Mouse (Mus musculus): ENCODE results near the gene Aloxe3. TPM values are rescaled to one million over a fixed set of nuclear protein-coding genes. Genes with fewer than 3 reads are reported as not detected.

The Aloxe3 gene
- polyA plus RNA-seq, 1 experiment = 0.01 TPM

DNA sequence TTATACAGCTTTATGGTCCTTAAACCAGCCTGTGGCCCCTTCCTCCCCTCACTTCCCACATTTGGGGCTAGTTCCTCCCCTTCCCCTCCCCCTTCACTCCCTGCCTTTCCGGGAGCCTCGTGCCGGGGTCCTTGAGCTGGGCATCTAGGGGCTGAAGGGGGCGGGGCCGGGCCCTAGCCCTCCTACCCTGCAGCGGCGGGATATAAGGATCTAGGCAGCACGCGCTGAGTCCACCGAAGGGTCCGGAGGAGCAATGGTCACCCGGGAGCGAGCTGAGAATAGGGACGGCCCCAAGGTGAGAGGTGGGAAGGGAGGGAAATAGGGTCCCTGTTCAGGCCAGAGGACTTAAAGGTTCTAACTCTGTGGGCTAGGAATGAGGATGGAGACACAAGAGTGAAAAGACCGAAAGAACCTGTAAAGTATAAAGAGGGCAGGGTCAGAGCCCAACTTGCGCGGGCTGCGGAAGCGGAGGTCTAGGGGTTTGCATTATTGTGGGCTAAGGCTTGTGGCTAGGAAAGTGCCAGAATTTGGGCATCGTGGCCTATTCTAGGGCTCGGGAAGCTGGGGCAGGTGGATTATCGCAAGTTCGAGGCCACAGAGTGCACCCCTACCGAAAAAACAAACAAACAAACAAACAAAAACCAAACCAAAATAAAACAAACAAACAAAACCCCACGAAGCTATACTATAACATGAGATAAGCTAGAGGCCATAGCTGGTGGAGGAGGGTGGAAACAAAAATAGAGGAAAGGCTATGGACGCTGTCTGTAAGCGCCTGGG lies 5.3 kb upstream of the Aloxe3 start, which contains the start of gene Hes7:
Gene Hes7, plus strand, starts transcription at position 184 of the 780 bp plus-strand sequence.
- Histone ChIP-seq H3K4me2 (ENCODE audit: low read depth) (peak within 1 kb of the TSS; percentile 99), H3K27me3 (ENCODE audit: control insufficient read depth, insufficient read depth, insufficient read length) (no peaks in the 10 kb centered on the region), H3ac (ENCODE audit: control insufficient read depth, insufficient read length) (peak within 1 kb of the TSS; percentile 82), H3K79me2 (ENCODE audit: control insufficient read depth, insufficient read depth) (no peaks in the 10 kb centered on the region), H3K36me3 (ENCODE audit: control insufficient read depth, insufficient read depth) (no peaks in the 10 kb centered on the region), H3K4me3 (peak within 1 kb of the TSS; percentile 68)
- TF ChIP-seq TCF3 (IDR thresholded peaks at IDR 0.05; ENCODE audit: insufficient read length, low read depth) (no peak), E2F4 (IDR thresholded peaks at IDR 0.05; ENCODE audit: insufficient read depth) (no peak), MYOD1 (IDR thresholded peaks at IDR 0.05; ENCODE audit: control insufficient read depth in 1 of 3, insufficient read length in 2 of 3, low read depth in 2 of 3) (no peak), REST (IDR thresholded peaks at IDR 0.05; ENCODE audit: insufficient read depth, insufficient read length) (no peak), CEBPB (IDR thresholded peaks at IDR 0.05; ENCODE audit: insufficient read depth, poor library complexity, severe bottlenecking) (no peak), POLR2A (IDR thresholded peaks at IDR 0.05; ENCODE audit: insufficient read length, low read depth) (no peak), POLR2AphosphoS2 (IDR thresholded peaks at IDR 0.05; ENCODE audit: insufficient read length, low read depth) (no peak), MYOG (IDR thresholded peaks at IDR 0.05; ENCODE audit: control insufficient read depth in 1 of 3, insufficient read depth in 1 of 3, insufficient read length in 2 of 3, low read depth in 2 of 3) (no peak), SRF (IDR thresholded peaks at IDR 0.05; ENCODE audit: control insufficient read depth, insufficient read length, low read depth) (no peak), TCF12 (IDR thresholded peaks at IDR 0.05; ENCODE audit: insufficient read depth, poor library complexity, severe bottlenecking) (no peak), MAX (IDR thresholded peaks at IDR 0.05; ENCODE audit: low read depth) (no peak), USF1 (IDR thresholded peaks at IDR 0.05; ENCODE audit: low read depth) (no peak)

- H3K79me2 ChIP-seq (ENCODE audit: control insufficient read depth, insufficient read depth) = no peaks in the 10 kb centered on the region
Observed at GRCm38 (mm10) chr11:69121001-69121740, 4.5 kb upstream of the Aloxe3 start.

GRCm38 (mm10) chr11:69121741-69122335 lies 3.9 kb upstream of the Aloxe3 start:
- Histone ChIP-seq H3ac (ENCODE audit: control insufficient read depth, insufficient read length) (peak overlapping the region; percentile 82), H3K4me3 (peak overlapping the region; percentile 68), H3K36me3 (ENCODE audit: control insufficient read depth, insufficient read depth) (no peaks in the 10 kb centered on the region), H3K4me2 (ENCODE audit: low read depth) (peak overlapping the region; percentile 99), H3K27me3 (ENCODE audit: control insufficient read depth, insufficient read depth, insufficient read length) (no peaks in the 10 kb centered on the region), H3K79me2 (ENCODE audit: control insufficient read depth, insufficient read depth) (no peaks in the 10 kb centered on the region)
- TF ChIP-seq MYOG (IDR thresholded peaks at IDR 0.05; ENCODE audit: control insufficient read depth in 1 of 3, insufficient read depth in 1 of 3, insufficient read length in 2 of 3, low read depth in 2 of 3) (no peak), REST (IDR thresholded peaks at IDR 0.05; ENCODE audit: insufficient read depth, insufficient read length) (no peak), E2F4 (IDR thresholded peaks at IDR 0.05; ENCODE audit: insufficient read depth) (no peak), MAX (IDR thresholded peaks at IDR 0.05; ENCODE audit: low read depth) (no peak), SRF (IDR thresholded peaks at IDR 0.05; ENCODE audit: control insufficient read depth, insufficient read length, low read depth) (no peak), USF1 (IDR thresholded peaks at IDR 0.05; ENCODE audit: low read depth) (no peak), TCF12 (IDR thresholded peaks at IDR 0.05; ENCODE audit: insufficient read depth, poor library complexity, severe bottlenecking) (no peak), POLR2A (IDR thresholded peaks at IDR 0.05; ENCODE audit: insufficient read length, low read depth) (no peak), POLR2AphosphoS2 (IDR thresholded peaks at IDR 0.05; ENCODE audit: insufficient read length, low read depth) (no peak), TCF3 (IDR thresholded peaks at IDR 0.05; ENCODE audit: insufficient read length, low read depth) (no peak), CEBPB (IDR thresholded peaks at IDR 0.05; ENCODE audit: insufficient read depth, poor library complexity, severe bottlenecking) (no peak), MYOD1 (IDR thresholded peaks at IDR 0.05; ENCODE audit: control insufficient read depth in 1 of 3, insufficient read length in 2 of 3, low read depth in 2 of 3) (no peak)

More at GRCm38 (mm10) chr11:69121001-69121740, 4.5 kb upstream of the Aloxe3 start:
- peak overlapping the region; percentile 82 for H3ac ChIP-seq (ENCODE audit: control insufficient read depth, insufficient read length)
- peak overlapping the region; percentile 68 for H3K4me3 ChIP-seq
- peak overlapping the region; percentile 99 for H3K4me2 ChIP-seq (ENCODE audit: low read depth)
- no peaks in the 10 kb centered on the region for H3K36me3 ChIP-seq (ENCODE audit: control insufficient read depth, insufficient read depth)
- no peaks in the 10 kb centered on the region for H3K27me3 ChIP-seq (ENCODE audit: control insufficient read depth, insufficient read depth, insufficient read length)
- TF ChIP-seq REST (IDR thresholded peaks at IDR 0.05; ENCODE audit: insufficient read depth, insufficient read length) (no peak), MYOG (IDR thresholded peaks at IDR 0.05; ENCODE audit: control insufficient read depth in 1 of 3, insufficient read depth in 1 of 3, insufficient read length in 2 of 3, low read depth in 2 of 3) (no peak), TCF12 (IDR thresholded peaks at IDR 0.05; ENCODE audit: insufficient read depth, poor library complexity, severe bottlenecking) (no peak), SRF (IDR thresholded peaks at IDR 0.05; ENCODE audit: control insufficient read depth, insufficient read length, low read depth) (no peak), POLR2AphosphoS2 (IDR thresholded peaks at IDR 0.05; ENCODE audit: insufficient read length, low read depth) (no peak), POLR2A (IDR thresholded peaks at IDR 0.05; ENCODE audit: insufficient read length, low read depth) (no peak), MAX (IDR thresholded peaks at IDR 0.05; ENCODE audit: low read depth) (no peak), TCF3 (IDR thresholded peaks at IDR 0.05; ENCODE audit: insufficient read length, low read depth) (no peak)

GRCm38 (mm10) chr11:69122336-69122951 lies 3.3 kb upstream of the Aloxe3 start, which contains the start of gene 9130213A22Rik:
Gene 9130213A22Rik, minus strand, starts transcription at chr11:69122589.
- peak within 1 kb of the TSS; percentile 99 for H3K4me2 ChIP-seq (ENCODE audit: low read depth)
- H3ac ChIP-seq (ENCODE audit: control insufficient read depth, insufficient read length) = peak within 1 kb of the TSS; percentile 82
- no peaks in the 10 kb centered on the region for H3K27me3 ChIP-seq (ENCODE audit: control insufficient read depth, insufficient read depth, insufficient read length)
- peak within 1 kb of the TSS; percentile 68 for H3K4me3 ChIP-seq
- no peaks in the 10 kb centered on the region for H3K79me2 ChIP-seq (ENCODE audit: control insufficient read depth, insufficient read depth)
- no peaks in the 10 kb centered on the region for H3K36me3 ChIP-seq (ENCODE audit: control insufficient read depth, insufficient read depth)
- TF ChIP-seq E2F4 (IDR thresholded peaks at IDR 0.05; ENCODE audit: insufficient read depth) (no peak), REST (IDR thresholded peaks at IDR 0.05; ENCODE audit: insufficient read depth, insufficient read length) (no peak), POLR2A (IDR thresholded peaks at IDR 0.05; ENCODE audit: insufficient read length, low read depth) (peak; percentile 72), MYOG (IDR thresholded peaks at IDR 0.05; ENCODE audit: control insufficient read depth in 1 of 3, insufficient read depth in 1 of 3, insufficient read length in 2 of 3, low read depth in 2 of 3) (peak in 1 of 3 experiments; percentile 38), CEBPB (IDR thresholded peaks at IDR 0.05; ENCODE audit: insufficient read depth, poor library complexity, severe bottlenecking) (no peak), SRF (IDR thresholded peaks at IDR 0.05; ENCODE audit: control insufficient read depth, insufficient read length, low read depth) (no peak), MYOD1 (IDR thresholded peaks at IDR 0.05; ENCODE audit: control insufficient read depth in 1 of 3, insufficient read length in 2 of 3, low read depth in 2 of 3) (peak in 1 of 3 experiments; percentile 56), POLR2AphosphoS2 (IDR thresholded peaks at IDR 0.05; ENCODE audit: insufficient read length, low read depth) (peak; percentile 48), MAX (IDR thresholded peaks at IDR 0.05; ENCODE audit: low read depth) (no peak)

Measured in myocyte (in vitro differentiated cells).